Mouse (Mus musculus) forebrain, embryonic 14.5 days (tissue): ENCODE measurements at regions not wholly inside any gene's neighbourhood (a gene's known extent, or its start where the extent isn't known, plus 50 kb on each side); places are given as distances from the start of the nearest gene placed in this dataset.

Source experiments
- ATAC-seq: fragments of 200-750 bp; cut with Nextera tagmentation; 2 replicates; pipeline ENCODE4 v1.8.0; 2017; ENCODE audit warnings: mild to moderate bottlenecking, moderate library complexity
- DNase-seq: peaks from one replicate; pipeline ENCODE4 v3.0.0-alpha.2; 2015; ENCODE audit warnings: low spot score
- H3K27ac ChIP-seq: fragments of 300-500 bp; sonication (generic); 2 replicates; pipeline ENCODE4 v1.5.1; 2014; ENCODE audit warnings: low read depth, mild to moderate bottlenecking, control low read depth, low read length, moderate library complexity
- H3K27me3 ChIP-seq: fragments of 300-500 bp; sonication (generic); replicated peaks from 2 replicates; pipeline ENCODE4 v1.6.1; 2014; ENCODE audit warnings: low read length, control low read depth, mixed read lengths; ENCODE audit not compliant: control insufficient read depth, insufficient read depth
- H3K36me3 ChIP-seq: fragments of 300-500 bp; sonication (generic); 2 replicates; pipeline ENCODE4 v1.6.1; 2014; ENCODE audit warnings: low read length, control low read depth; ENCODE audit not compliant: control insufficient read depth, insufficient read depth
- H3K4me1 ChIP-seq: fragments of 300-500 bp; sonication (generic); 2 replicates; pipeline ENCODE4 v1.6.1; 2014; ENCODE audit warnings: antibody characterized with exemption, low read length, control low read depth; ENCODE audit not compliant: control insufficient read depth, insufficient read depth
- H3K4me2 ChIP-seq: fragments of 300-500 bp; sonication (generic); 2 replicates; pipeline ENCODE4 v1.6.1; 2014; ENCODE audit warnings: mild to moderate bottlenecking, control low read depth, low read length
- H3K4me3 ChIP-seq: fragments of 300-500 bp; sonication (generic); 2 replicates; pipeline ENCODE4 v1.5.1; 2014; ENCODE audit warnings: low read depth, low read length, control low read depth
- H3K9ac ChIP-seq: fragments of 300-500 bp; sonication (generic); 2 replicates; pipeline ENCODE4 v1.6.1; 2014; ENCODE audit warnings: mild to moderate bottlenecking, low read length, control low read depth, moderate library complexity
- H3K9me3 ChIP-seq: fragments of 300-500 bp; sonication (generic); replicated peaks from 2 replicates; pipeline ENCODE4 v1.6.1; 2016; ENCODE audit warnings: low read length, control low read depth, mixed read lengths; ENCODE audit not compliant: control insufficient read depth
- WGBS: fragments of 180-500 bp; shearing (Covaris S2); extraction: QIAGEN DNeasy Blood & Tissue Kit; methylation state at CpG from one replicate; pipeline ENCODE4 v1.1.7; 2014; 5-methylcytosine and 5-hydroxymethylcytosine counted together

DNA sequence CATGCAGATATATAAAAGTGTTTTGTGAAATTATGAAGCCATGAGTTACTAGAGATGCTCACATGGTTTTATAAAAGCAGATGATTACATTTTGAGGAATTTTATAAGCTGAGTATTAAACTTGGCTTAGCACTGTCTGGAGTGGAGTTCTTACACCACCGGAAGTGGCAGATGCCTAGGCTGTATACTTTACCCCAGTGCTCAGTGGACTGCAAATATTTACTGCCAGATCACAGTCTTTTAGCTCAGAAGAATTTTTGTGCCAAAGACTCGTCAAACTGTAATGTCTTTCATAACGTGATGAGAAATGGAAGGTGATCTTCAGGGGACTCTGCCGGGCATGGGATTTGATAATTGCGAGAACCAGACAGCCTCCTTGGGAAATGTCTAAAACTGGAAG lies 136.1 kb upstream of the 9330182O14Rik start:
- Histone ChIP-seq H3K4me3 (no peak overlapping the region), H3K27ac (no peak overlapping the region), H3K9ac (no peak overlapping the region), H3K36me3 (no peaks in the 10 kb centered on the region), H3K4me1 (no peaks in the 10 kb centered on the region), H3K9me3 (no peaks in the 10 kb centered on the region), H3K27me3 (no peaks in the 10 kb centered on the region), H3K4me2 (no peak overlapping the region)
- DNase-seq: no peak
- WGBS: 84% methylated on average over 5 of the region's 5 CpGs
- ATAC-seq: no peak

DNA sequence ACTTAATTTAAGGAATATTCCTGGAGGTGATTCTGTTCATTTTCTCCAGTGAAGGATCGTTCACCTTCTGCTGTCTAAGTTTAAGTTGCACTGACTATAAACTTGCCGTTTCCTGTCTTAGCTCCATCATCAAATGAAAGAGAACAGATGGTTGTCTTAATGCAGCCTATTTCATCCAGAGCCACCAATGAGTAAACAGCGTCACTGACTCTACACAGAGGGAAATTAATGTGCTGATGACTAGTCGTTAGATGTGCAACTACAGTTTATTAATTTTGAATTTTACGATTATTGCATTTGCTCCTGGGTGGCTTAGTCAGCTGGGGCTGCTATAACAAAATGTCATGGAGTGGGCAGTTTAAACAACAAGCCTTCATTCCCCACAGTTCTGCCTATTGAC lies 134.1 kb upstream of the 9330182O14Rik start:
- no peak overlapping the region for H3K27ac ChIP-seq
- WGBS: 85% methylated on average over 5 of the region's 5 CpGs
- H3K4me1 ChIP-seq: no peaks in the 10 kb centered on the region
- H3K9me3 ChIP-seq: no peaks in the 10 kb centered on the region
- no peaks in the 10 kb centered on the region for H3K36me3 ChIP-seq
- DNase-seq: no peak
- H3K4me2 ChIP-seq: no peak overlapping the region
- no peak overlapping the region for H3K4me3 ChIP-seq
- H3K9ac ChIP-seq: no peak overlapping the region
- ATAC-seq: no peak
- no peaks in the 10 kb centered on the region for H3K27me3 ChIP-seq

DNA sequence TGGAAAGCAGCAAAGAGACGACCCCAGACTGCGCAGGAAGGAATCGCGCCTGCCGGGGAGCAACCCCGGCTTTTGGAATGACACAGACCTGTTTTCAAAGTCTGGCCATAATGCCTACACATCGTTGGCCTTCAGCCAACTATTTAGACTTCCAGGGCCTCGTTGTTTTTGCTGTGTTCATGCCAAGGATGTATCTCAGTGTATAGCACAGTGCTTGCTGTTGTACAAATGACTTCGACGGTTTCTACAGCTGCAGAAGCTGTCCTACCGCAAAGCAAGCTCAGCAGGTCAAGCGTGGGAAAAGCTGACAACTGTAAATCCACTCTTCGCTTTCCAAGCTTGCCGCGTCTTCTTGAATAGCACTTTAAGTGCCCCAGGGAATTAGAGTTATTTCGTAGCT lies 129.1 kb upstream of the 9330182O14Rik start:
- no peak overlapping the region for H3K27ac ChIP-seq
- no peak overlapping the region for H3K4me2 ChIP-seq
- no peaks in the 10 kb centered on the region for H3K36me3 ChIP-seq
- peak; percentile 19 for DNase-seq
- H3K4me1 ChIP-seq: no peaks in the 10 kb centered on the region
- no peaks in the 10 kb centered on the region for H3K9me3 ChIP-seq
- no peaks in the 10 kb centered on the region for H3K27me3 ChIP-seq
- ATAC-seq: no peak
- WGBS: 72% methylated on average over 16 of the region's 16 CpGs
- no peak overlapping the region for H3K9ac ChIP-seq
- H3K4me3 ChIP-seq: no peak overlapping the region

DNA sequence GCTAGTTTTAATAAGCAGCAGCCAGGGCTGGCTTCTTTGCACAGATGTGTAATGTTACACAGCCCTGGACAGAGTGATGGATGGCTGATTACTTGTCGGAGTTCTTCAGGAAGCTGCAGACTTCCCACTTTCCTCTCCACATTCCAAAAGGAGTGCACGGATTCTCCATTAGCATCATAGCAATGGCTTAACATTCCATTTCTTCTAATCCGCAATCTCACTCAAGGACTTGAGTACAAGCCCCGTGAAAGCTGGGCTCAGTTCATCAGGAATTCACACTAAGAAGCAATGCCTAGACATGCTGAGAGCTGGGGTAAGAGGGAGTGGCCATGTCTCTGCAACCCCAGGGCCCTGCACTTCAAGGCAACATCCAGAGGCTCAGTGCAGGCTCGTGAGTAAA lies 126.3 kb upstream of the 9330182O14Rik start:
- no peak for ATAC-seq
- H3K9ac ChIP-seq: no peak overlapping the region
- no peak for DNase-seq
- no peak overlapping the region for H3K27ac ChIP-seq
- H3K4me2 ChIP-seq: no peak overlapping the region
- H3K4me3 ChIP-seq: no peak overlapping the region
- no peaks in the 10 kb centered on the region for H3K9me3 ChIP-seq
- no peaks in the 10 kb centered on the region for H3K27me3 ChIP-seq
- H3K4me1 ChIP-seq: no peaks in the 10 kb centered on the region
- no peaks in the 10 kb centered on the region for H3K36me3 ChIP-seq
- WGBS: 16% methylated on average over 5 of the region's 5 CpGs

DNA sequence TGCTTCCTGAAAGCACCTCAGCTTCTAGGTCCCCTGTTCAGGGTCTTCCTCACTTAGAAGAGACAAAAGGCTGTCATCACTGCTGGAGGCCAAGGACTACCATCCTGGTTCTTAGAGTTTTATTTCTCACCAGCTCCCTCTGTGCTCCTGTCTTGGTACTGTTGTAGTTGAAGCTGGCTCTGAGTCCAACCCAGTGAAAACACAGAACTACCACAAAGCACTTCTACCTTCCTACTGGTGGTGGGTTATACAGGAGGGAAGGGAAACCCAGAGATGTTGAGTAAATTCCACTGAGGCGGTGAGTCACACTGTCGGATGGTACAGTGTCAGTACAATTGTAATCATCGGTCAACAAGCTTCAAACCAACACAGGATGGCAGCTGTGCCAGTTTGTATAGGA lies 120.3 kb upstream of the 9330182O14Rik start:
- WGBS: 94% methylated on average over 3 of the region's 3 CpGs
- H3K9ac ChIP-seq: no peak overlapping the region
- ATAC-seq: no peak
- no peak overlapping the region for H3K27ac ChIP-seq
- no peak overlapping the region for H3K4me2 ChIP-seq
- DNase-seq: no peak
- H3K36me3 ChIP-seq: no peaks in the 10 kb centered on the region
- no peak overlapping the region for H3K4me3 ChIP-seq
- no peaks in the 10 kb centered on the region for H3K9me3 ChIP-seq
- H3K4me1 ChIP-seq: peaks cover 9% of the 10 kb centered on the region; the same call in 1 of the 2 replicates
- H3K27me3 ChIP-seq: no peaks in the 10 kb centered on the region

DNA sequence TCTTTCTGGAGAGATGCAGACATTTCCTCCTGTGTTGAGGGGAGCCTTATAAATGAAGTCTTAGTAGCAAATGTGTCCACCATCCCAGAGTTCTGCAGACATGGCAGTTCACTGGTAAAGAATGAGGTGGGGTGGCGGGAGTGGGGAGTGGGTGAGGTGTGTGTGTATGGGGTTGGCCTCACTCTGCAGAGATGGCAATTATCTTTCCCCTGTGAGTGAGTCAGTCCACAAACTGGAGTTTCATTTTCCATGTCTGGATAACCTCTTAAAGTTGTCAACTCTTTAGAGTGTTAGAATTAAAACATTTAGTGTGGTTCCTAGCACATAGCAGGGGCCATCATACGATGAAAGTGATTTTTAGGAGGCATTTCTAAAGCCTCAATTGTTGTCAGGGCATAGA lies 117.1 kb upstream of the 9330182O14Rik start:
- no peaks in the 10 kb centered on the region for H3K36me3 ChIP-seq
- no peak overlapping the region for H3K9ac ChIP-seq
- H3K4me1 ChIP-seq: peaks cover 9% of the 10 kb centered on the region; the same call in 1 of the 2 replicates
- no peaks in the 10 kb centered on the region for H3K27me3 ChIP-seq
- DNase-seq: no peak
- H3K4me3 ChIP-seq: no peak overlapping the region
- no peak for ATAC-seq
- 86% methylated on average over 2 of the region's 2 CpGs for WGBS
- no peaks in the 10 kb centered on the region for H3K9me3 ChIP-seq
- no peak overlapping the region for H3K4me2 ChIP-seq
- no peak overlapping the region for H3K27ac ChIP-seq

DNA sequence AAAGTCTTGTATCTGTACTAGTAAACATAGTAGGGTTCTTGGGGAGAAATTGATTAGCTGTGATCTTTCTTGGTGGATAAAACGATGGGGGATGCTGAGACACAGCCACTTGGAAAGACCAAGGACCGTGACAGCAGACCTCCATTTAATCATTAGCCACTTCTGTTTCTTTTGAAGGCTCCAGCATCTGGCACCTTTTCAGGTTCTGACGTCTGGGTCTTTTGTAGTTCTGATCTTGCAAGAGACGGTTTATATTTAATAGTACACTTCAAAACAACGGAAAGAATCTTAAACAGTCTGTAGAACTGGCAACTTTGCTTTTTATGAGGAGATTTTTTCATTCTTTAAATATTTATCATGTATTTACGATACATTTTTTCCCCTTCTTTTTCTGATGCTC lies 116.6 kb upstream of the 9330182O14Rik start:
- ATAC-seq (no peak), DNase-seq (peak; percentile 39)
- peaks cover 9% of the 10 kb centered on the region; the same call in 1 of the 2 replicates for H3K4me1 ChIP-seq
- H3K36me3 ChIP-seq: no peaks in the 10 kb centered on the region
- no peak overlapping the region for H3K4me3 ChIP-seq
- 14% methylated on average over 6 of the region's 6 CpGs for WGBS
- no peak overlapping the region for H3K27ac ChIP-seq
- no peaks in the 10 kb centered on the region for H3K27me3 ChIP-seq
- H3K9me3 ChIP-seq: no peaks in the 10 kb centered on the region
- peak overlapping the region; percentile 20; the same call in 1 of the 2 replicates for H3K4me2 ChIP-seq
- no peak overlapping the region for H3K9ac ChIP-seq

DNA sequence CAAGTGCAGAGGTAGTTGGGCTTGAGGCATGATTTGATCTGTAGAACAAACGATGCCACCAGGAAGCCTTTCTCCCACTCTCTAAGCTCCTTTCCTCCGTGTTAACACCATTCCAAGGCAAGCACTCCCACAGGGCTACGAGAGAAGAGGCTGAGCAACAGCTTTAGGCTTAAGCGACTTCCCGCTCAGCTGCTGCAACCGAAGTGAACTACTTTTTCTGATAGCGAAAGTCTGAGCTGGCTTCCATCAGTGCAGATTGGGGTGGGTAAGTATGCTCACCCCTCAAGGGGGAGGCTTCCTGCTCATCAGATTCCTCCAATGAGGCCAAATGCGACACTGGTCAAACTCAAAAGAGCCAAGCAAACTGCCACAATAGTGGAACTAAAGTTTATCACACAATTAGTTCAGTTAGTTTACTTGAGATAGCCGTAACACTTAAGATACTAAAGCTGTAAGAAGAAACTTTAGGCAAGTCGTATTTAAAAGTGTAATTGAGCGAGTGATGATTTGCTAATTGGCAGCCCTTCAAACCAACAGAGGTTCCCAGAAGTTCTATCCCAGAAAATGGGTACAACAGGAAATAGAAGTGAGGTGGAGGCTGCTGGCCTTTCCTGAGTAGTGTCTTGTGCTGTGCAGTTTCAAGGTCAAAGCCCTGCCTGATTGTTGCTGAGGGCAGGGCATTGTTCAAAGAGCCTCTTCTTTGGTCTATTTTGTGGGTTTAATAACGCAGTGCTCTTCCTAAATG lies 115.9 kb upstream of the 9330182O14Rik start:
- Histone ChIP-seq H3K36me3 (no peaks in the 10 kb centered on the region), H3K9me3 (no peaks in the 10 kb centered on the region), H3K4me1 (peaks cover 9% of the 10 kb centered on the region; the same call in 1 of the 2 replicates), H3K27me3 (no peaks in the 10 kb centered on the region), H3K4me3 (no peak overlapping the region), H3K4me2 (peak overlapping the region; percentile 20; the same call in 1 of the 2 replicates), H3K9ac (no peak overlapping the region), H3K27ac (no peak overlapping the region)
- 8% methylated on average over 12 of the region's 12 CpGs for WGBS
- peak; percentile 39 for DNase-seq
- ATAC-seq: peak; percentile 59

DNA sequence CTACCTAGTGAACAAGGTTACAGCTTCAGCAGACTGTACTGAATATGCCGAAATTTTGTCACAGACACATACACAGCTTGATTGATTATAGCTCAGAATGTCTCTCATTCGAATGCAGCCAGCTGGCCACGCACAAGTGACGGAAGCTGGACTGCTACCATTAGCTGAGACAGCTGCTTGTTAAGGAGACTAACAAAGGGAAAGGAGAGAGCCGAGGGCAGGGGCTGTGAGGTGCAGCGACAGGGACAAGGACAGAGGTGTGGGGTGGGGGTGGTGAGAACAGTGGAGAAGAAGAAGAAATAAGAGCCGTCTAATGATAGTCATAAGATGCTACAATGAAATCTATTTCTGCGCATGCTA lies 115.4 kb upstream of the 9330182O14Rik start:
- DNase-seq (peak; percentile 51), ATAC-seq (peak; percentile 79)
- H3K9me3 ChIP-seq: no peaks in the 10 kb centered on the region
- no peak overlapping the region for H3K9ac ChIP-seq
- no peaks in the 10 kb centered on the region for H3K27me3 ChIP-seq
- peaks cover 9% of the 10 kb centered on the region; the same call in 1 of the 2 replicates for H3K4me1 ChIP-seq
- WGBS: 25% methylated on average over 8 of the region's 8 CpGs
- peak overlapping the region; percentile 0; the same call in 1 of the 2 replicates for H3K4me2 ChIP-seq
- H3K27ac ChIP-seq: no peak overlapping the region
- no peak overlapping the region for H3K4me3 ChIP-seq
- H3K36me3 ChIP-seq: no peaks in the 10 kb centered on the region
